Mouse (Mus musculus) E14TG2a.4 (cell line): ENCODE data around the gene Nfam1.

ENCODE experiments used
- CTCF ChIP-seq: conservative IDR thresholded peaks from 2 replicates; pipeline ENCODE4 v1.5.1; 2014; ENCODE audit warnings: low read length
- POU5F1 ChIP-seq: IDR thresholded peaks from 2 replicates; pipeline ENCODE4 v1.6.1; 2014; ENCODE audit warnings: low read length, borderline replicate concordance

DNA sequence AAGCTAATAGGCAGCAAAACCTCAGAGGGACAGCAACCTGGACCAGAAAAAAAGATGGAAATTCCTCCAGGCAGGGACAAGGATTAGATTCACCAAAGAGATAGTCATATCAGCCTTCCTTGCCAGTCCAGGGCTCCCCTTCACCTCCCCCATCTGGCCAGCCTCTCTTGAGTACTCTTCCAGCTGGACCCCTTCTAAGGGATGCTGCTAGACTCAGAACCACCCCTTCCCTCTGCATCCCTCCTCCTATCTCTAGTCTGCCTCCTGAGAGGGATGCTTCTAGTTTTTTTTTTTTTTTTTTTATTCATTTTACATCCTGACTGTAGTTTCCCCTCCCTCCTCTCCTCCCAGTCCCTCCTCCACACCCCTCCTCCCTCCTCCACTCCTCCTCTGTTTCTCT lies 36.7 kb downstream of the Nfam1 start:
- TF ChIP-seq CTCF (no peak), POU5F1 (no peak)
